Mouse (Mus musculus) lung, postnatal 10 days (tissue): Measurements from ENCODE around the gene Adam33.
"Not testable (repeated sequence)": the region's sequence is repeated elsewhere in the genome, so short reads cannot be mapped to it uniquely, and the experiment has no call there.

Experiments used
- DNase-seq: peaks from one replicate; pipeline ENCODE4 v3.0.0; 2021

Gene Adam33

GRCm38 (mm10) chr2:131063404-131063864 lies at the start of gene Adam33:
TSS of gene Adam33 (minus strand) at chr2:131063814.
- peak; percentile 54 for DNase-seq

DNA sequence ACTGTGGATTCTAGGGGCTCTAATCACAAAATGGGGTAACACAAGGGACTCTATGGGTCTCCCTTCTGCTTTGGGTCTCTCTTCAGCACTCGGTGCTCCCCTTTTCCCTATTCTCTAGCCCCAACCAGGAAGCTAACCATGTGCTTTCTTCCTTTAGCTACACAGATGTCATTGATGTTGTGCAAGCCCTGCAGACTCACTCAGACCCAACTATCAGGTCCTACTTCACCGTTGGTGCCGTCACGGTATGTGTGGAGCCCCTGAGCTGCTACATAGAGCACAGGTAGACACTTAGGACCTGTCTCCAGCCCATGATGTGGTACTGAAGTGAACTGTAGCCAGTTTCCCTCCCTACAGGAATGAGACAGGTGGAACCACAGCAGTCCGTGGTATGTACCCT lies 42.4 kb upstream of the Adam33 start:
- DNase-seq, result no peak

DNA sequence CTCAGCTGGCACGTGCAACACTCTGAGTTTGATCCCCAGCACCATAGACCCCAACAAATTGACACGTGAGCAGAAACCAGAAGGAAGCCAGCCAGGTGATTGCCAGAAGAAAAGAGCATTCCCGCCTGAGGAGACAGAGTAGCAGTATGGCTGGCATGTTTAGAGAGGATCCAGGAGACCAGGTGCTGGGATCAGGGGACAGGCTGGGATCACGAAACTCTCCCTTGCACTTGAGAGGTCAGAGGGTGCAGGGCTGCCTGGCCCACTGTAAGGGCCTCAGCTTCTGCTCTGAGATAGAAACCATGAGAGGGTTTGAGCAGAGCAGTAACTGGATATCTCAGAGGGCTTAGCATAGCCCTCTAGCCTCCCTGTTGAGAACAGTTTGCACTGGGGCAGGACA lies 41.4 kb upstream of the Adam33 start:
- DNase-seq, result not testable (repeated sequence)

- DNase-seq, result no peak
Measured at GRCm38 (mm10) chr2:131104021-131104420, 40.4 kb upstream of the Adam33 start.

DNA sequence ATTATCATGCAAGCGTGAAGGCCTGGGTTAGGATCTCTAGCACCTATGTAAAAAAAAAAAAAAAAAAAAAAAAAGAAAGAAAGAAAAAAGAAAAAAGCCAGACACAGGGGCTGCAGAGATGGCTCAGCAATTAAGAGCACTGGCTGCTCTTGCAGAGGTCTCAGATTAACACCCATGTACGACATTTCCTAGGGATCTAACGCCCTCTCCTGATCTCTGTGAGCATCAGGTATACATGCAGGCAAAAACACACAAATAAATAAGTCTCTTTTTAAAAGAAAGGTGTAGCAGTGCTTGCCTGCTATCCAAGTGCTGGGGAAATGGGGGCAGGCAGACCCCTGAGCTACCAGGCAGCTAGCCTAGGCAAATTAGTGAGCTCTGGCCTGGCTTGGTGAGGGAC lies 37.9 kb upstream of the Adam33 start:
- DNase-seq, result no peak

DNA sequence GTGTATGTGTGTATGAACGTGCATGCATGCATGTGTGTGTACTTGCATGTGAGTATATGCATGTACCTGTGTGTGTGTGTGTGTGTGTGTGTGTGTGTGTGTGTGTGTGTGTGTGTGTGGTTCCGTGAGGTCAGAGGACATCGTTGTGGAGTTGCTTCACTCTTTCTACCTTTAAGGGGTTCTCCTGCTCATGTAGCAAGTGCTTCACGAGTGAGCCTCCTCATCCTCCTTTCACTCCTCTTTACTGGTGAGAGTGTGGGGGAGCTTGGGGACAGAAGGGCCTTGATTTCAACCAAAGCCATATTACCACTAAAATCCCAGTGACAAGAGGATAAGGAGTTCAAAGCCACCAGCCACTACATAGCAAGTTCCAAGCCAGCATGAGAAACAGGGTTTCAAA lies 33.5 kb upstream of the Adam33 start:
- no peak for DNase-seq

DNA sequence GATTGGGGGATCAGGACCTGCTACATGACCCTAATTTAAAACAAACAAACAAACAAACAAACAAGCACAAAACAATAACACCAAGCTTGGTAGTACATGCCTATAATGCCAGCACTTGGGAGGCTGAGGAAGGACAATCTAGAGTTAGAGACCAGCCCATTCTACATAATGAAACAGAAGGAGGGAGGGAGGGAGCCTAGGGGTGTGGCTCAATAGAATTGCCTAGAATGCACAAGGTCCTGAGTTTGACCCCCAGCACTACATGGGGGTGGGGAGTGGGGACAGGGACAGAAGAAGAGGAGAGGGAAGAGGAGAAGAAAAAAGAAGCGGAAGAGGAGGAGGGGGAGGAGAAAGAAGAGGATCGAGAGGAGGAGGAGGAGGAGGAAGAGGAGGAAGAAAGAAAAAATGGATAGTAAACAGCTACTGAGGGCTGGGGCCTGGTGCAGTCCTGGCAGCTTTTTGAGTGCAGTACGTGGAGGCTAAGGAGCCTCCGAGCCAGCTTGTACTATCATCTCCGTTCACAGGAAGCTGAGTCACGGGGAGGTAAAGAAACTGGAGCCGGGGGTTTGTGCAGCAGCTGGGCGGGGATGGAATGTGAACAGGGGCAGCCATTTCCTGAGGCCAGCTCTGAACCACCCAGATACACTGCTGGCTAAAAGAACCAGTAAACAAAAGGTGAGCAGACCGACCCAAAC lies 32.6 kb upstream of the Adam33 start:
- peak; percentile 77 for DNase-seq

DNA sequence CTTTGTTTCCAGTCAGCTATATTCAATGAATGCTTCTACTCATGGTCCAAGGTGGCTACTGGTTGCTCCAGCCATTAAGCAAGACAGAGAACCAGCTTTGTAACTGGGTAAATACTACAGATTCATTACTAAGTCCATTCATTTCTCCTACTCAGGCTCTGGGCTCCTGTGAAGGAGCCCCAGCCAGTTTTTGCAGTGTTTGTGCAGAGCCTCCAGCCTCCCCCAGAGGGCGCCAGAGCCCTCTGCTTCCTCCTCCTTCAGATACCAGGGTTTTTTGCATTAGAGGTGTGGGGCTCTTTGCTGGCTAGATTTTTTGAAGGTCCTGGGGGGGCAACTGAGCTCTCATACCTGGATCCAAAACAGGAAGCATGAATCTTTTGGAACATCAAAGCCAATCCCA lies 31.2 kb upstream of the Adam33 start:
- DNase-seq, result peak; percentile 83

DNA sequence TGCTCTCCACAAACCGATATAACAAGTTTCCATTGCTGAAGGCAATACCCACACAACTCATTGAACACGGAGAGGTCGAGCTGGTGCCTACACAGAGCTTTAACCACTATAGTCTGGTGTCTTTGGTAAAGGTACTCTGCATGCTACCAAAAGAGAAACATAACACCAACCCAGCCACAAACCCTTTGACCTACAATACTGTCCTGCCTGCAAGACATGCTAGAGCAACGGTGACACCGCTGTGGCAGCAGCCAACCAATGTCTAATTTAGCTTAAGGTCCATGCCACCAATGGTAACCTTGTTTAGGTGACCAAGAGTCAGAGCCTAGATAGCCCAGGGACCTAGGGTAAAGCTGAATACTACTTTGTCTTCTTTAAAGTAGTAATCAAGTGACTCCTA lies 30.0 kb upstream of the Adam33 start:
- peak; percentile 0 for DNase-seq

DNA sequence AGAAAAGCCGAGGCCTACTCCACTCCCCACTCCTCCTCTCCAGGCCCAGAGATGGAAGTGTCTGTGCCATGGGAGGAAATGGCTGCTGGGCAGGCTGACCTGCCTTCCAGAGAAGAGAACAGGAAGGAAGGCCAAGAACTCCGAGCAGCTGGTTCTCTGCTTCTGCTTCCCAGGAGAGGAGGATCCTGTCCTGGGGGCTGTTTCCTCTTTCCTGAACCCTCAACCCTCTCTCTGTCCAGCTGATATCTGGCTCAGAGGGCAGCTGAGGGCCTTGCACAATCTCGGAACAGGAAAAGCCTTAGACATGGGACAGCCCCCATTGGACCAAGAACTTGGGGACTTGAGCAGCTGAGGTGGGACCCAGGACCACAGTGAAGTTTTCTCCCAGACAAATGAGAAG lies 27.2 kb upstream of the Adam33 start:
- DNase-seq, result peak; percentile 19

DNA sequence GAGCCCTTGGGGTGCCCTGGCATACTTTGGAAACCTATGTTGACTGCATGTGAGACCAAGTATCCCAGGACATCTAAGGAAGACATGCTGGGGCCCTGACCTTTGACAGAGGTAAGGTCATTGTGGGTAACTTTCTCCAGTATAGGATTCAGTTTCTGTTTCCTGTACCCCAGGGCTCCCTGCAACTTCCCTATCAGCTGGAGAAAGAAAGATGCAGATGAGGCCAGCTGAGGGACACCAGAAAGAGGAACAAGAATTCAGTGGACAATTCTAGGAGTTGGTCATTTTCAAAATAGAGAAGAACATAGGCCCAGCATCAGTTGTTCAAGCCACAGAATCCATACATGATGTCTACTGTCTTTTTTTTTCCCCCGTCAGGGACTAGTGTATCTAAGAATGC lies 26.0 kb upstream of the Adam33 start:
- no peak for DNase-seq

- no peak for DNase-seq
Measured at GRCm38 (mm10) chr2:131088581-131088980, 25.0 kb upstream of the Adam33 start.

DNA sequence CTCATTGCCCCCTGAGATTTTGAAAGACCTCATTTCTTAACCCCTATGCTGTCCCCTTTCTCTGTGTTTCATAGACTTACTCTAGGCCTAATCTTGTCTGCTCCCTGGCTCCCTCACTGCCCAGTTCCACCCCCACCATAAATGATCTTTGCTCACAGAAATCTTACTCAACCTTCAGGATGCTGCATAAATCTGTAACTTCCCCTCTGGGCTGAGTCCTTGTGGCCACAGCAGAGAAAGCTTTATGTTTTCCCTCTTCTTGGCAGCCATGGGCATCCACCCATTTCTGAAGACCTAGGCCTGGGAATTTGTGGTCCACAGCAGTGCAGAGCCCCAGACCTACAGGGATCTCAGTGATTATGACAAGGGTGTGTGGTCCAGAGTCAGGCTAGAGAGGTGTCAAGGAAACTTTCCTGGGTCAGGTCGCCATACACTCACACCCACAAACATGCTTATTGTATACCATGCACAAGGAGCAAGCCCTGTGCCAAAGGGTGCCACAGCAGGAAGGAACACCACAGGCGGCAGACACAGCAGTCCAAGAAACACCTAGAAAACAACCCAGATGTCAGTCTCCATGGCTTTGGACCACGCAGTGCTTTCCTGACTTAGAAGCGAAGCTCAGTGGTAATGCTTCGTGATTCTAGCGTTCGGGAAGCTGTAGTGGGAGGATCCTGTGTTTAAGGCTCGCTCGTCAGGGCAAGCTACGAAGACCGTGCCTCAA lies 23.2 kb upstream of the Adam33 start, which contains the start of gene Siglec1:
Siglec1 (minus strand) TSS at position 99 of the 724 bp plus-strand sequence.
- no peak for DNase-seq

DNA sequence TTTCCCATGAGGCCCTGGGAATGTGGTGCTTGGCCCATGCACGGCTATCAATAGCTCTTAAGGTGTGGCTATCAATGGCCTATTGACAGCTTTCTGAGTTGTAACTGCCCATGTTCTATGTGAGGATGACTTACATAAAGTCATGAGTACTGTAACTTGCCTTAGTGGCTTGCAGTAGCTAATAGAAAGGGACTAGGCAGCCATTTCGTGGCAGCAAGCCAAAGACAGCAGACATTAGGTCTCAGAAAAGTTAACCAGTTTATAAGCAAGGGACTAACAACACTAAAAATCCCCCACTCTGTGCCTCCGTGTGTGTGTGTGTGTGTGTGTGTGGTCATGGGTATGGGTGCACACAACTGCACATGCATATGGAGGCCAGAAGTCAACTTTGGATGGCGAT lies 20.6 kb upstream of the Adam33 start:
- DNase-seq, result no peak

- no peak for DNase-seq
Measured at GRCm38 (mm10) chr2:131080507-131080906, 16.9 kb upstream of the Adam33 start.

- DNase-seq, result no peak
Measured at GRCm38 (mm10) chr2:131072536-131072935, 8.9 kb upstream of the Adam33 start.

DNA sequence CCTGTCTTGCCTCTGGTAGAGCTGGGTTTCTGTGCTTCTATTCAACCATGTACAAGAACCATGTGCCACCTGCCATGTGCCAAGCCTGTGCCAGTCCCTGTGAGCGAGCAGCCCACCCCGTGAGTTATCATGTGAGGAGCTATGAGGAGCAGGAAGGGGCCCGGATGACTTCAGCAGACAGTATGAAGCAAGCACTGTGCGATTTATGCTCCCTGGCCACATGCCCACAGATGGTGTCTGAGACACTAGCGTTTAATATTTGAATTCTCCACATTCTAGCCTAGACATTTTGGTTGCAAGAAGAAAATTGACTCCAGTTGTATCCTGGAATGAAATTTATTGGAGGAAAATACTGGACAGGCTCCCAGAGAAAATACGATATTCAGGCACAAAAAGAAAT lies 3.9 kb upstream of the Adam33 start:
- peak; percentile 64 for DNase-seq

- no peak for DNase-seq
Measured at GRCm38 (mm10) chr2:131066342-131066741, 2.7 kb upstream of the Adam33 start.

DNA sequence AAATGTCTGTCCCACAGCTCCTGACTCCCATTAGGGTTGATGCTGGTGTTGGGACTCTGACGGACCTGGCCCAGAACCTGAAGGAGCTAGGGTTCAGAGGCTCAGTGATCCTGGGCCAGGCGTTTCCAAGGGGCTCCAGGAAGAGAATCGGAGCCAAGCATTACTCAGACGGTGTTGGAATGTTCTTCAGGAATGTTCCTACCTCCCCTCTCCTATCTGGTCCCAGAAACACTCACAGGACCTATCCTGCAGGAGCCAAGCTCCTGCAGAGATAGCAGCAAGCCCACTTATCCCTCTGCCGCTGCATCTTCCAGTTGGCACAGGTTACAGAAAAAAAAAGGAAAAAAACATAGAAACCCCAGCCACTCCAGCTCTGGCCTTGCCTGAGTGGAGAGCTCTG lies 2.0 kb downstream of the Adam33 start:
- no peak for DNase-seq

- no peak for DNase-seq
Measured at GRCm38 (mm10) chr2:131060784-131061183, 2.8 kb downstream of the Adam33 start.

DNA sequence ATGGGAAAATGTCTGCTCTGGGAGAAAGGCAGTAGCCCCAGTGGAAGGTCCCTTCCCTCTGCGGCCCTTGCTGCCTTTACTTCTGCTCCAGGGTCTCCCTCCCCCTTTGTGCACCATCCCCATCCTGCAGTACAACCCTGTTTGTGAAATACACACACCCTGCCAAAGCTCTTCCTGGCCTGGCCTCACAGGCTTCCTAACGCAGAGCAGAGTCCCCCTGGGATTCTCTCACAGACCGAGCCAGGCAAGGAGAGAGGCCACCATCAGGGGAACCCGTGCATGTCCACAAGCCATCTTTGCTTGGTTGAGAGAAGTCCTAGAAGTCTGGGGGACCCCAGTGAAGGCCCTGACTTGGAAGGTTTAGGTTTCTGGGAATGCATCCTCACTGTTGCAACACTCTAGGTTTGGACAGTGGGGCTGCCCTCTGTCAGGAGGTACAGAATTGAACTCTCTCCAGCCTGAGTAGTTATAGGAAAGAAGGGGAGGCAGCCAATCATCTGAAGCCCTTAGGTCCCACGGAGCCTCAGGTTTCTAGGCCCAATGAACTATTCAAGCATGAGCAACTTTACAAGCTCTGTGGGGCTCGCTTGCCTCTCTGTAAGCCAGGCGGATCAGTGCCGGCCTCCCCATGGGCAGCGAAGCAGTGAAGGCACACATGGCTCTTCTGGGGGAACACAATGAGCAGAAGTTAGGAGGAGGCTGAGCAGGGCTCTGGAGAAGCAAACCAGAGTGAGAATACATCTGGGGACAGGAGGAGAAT lies 3.7 kb downstream of the Adam33 start:
- peak; percentile 27 for DNase-seq

DNA sequence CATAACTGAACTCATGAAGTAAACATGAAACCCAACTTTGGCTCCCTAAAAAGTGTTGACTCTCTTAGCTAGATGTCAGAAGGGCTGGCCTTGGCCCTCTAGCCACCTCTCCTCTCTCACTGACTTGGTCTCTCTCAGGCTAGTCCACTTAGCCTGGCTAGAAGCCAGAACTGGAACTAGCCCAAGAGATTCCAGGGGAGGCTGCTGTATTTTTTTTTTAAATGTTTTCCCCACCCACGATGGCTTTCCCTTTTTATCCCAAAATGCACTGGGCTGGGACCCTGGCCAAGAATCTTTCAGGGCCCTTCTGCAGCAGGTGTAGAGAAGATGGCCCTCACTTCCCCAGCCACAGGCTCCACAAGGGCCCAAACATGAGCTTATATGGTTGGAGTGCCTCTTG lies 4.2 kb downstream of the Adam33 start:
- DNase-seq, result peak; percentile 88

DNA sequence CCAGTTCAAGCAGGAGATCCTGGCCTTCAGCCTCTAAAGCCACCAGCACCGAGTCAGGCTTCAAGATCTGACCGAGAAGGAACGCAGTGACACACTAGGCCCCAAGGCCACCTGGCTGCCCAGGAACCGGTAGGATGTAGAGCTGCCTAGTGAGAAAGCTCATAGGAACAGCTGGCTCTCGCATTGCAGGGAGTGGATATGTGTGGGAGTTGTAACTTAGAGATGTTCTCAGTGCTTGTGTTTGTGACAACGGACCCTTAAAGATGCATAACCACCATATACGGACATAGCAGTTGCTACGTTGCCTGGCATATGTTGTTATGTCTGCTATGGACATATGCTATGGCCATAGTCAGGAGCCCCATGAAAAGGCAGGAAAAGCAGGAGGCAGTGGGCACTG lies 4.9 kb downstream of the Adam33 start:
- no peak for DNase-seq

DNA sequence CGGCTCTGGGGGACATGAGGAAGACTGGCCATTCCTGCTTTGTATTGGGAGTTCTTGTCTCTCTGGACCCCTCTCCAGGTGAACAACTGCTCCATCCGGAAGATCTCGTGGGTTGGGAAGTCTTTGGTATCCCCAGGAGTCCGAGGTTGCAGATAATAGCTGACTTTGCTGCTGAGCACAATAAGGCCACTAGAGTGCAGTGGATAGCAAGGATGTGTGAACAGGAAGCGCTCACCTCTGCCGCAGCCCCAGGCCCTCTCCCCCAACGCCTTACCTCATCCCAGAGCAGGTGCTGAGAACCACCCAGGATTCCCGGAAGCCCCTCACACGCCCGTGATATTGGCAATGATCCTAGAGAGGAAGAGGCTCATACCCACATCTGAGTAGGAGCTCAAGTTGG lies 7.4 kb downstream of the Adam33 start:
- no peak for DNase-seq
